Mouse (Mus musculus) hindbrain, embryonic 10.5 days (tissue): Measurements from ENCODE around the gene Il1rap. TPM values are rescaled to one million over a fixed set of nuclear protein-coding genes. Genes with fewer than 3 reads are reported as not detected.

Experiments
- polyA plus RNA-seq: library from polyadenylated mRNA; unstranded; fragments of >200 nt; fragmentation: Nextera tagmentation; extraction: Ambion mirVana; gene quantifications from 2 replicates; pipeline ENCODE4 v1.2.1, GENCODE M21; 2016

Gene Il1rap
- polyA plus RNA-seq, 1 experiment from 2014 or later = 3.5 TPM

Other genes starting within 250 kb of the Il1rap start
- 6.2 and 8.9 TPM in 2 replicates for gene Cldn1, start 209.9 kb upstream of the Il1rap start, polyA plus RNA-seq
- gene Cldn16, start 118.6 kb upstream of the Il1rap start, polyA plus RNA-seq = not detected in 2 replicates
- 0.24 TPM in 1 of 2 replicates, not detected in the other for gene Tmem207, start 54.9 kb upstream of the Il1rap start, polyA plus RNA-seq